Mouse (Mus musculus): ENCODE data around the gene Olfr711. TPM values are rescaled to one million over a fixed set of nuclear protein-coding genes. Genes with fewer than 3 reads are reported as not detected.

The Olfr711 gene
- polyA plus RNA-seq (2015; fragmentation: Illumina TruSeq; extraction: RNeasy Lipid Tissue Mini Kit (QIAGEN cat#74804); ENCODE audit: insufficient read depth, low replicate concordance), result not detected

GRCm38 (mm10) chr7:106975353-106975752 lies at the start of gene Olfr711:
Olfr711 (minus strand) TSS chr7:106975453.

GRCm38 (mm10) chr7:107005972-107006371 lies 30.7 kb upstream of the Olfr711 start, which contains the start of gene Olfr2:
Olfr2 (minus strand) TSS chr7:107006072.

GRCm38 (mm10) chr7:106963837-106964236 lies 11.4 kb downstream of the Olfr711 start, which contains the start of gene Olfr6:
Olfr6 (minus strand) TSS chr7:106963937.

GRCm38 (mm10) chr7:106948212-106948611 lies 27.0 kb downstream of the Olfr711 start, which contains the start of gene Olfr710:
Olfr710 (minus strand) TSS chr7:106948312.

GRCm38 (mm10) chr7:106932119-106932518 lies 43.1 kb downstream of the Olfr711 start, which contains the start of gene Olfr709-ps1:
Olfr709-ps1 (minus strand) TSS chr7:106932219.

Other genes starting within 250 kb of the Olfr711 start
- gene Olfr697, start 233.0 kb downstream of the Olfr711 start, polyA plus RNA-seq (2015; fragmentation: Illumina TruSeq; extraction: RNeasy Lipid Tissue Mini Kit (QIAGEN cat#74804); ENCODE audit: insufficient read depth, low replicate concordance), result not detected
- not detected for gene Olfr698, start 220.1 kb downstream of the Olfr711 start, polyA plus RNA-seq (2015; fragmentation: Illumina TruSeq; extraction: RNeasy Lipid Tissue Mini Kit (QIAGEN cat#74804); ENCODE audit: insufficient read depth, low replicate concordance)
- not detected for gene Olfr699, start 182.3 kb downstream of the Olfr711 start, polyA plus RNA-seq (2015; fragmentation: Illumina TruSeq; extraction: RNeasy Lipid Tissue Mini Kit (QIAGEN cat#74804); ENCODE audit: insufficient read depth, low replicate concordance)
- not detected for gene Olfr700, start 166.6 kb downstream of the Olfr711 start, polyA plus RNA-seq (2015; fragmentation: Illumina TruSeq; extraction: RNeasy Lipid Tissue Mini Kit (QIAGEN cat#74804); ENCODE audit: insufficient read depth, low replicate concordance)
- not detected for gene Olfr701, start 161.3 kb downstream of the Olfr711 start, polyA plus RNA-seq (2015; fragmentation: Illumina TruSeq; extraction: RNeasy Lipid Tissue Mini Kit (QIAGEN cat#74804); ENCODE audit: insufficient read depth, low replicate concordance)
- gene Olfr702, start 141.6 kb downstream of the Olfr711 start, polyA plus RNA-seq (2015; fragmentation: Illumina TruSeq; extraction: RNeasy Lipid Tissue Mini Kit (QIAGEN cat#74804); ENCODE audit: insufficient read depth, low replicate concordance), result not detected
- not detected for gene Olfr703, start 132.1 kb downstream of the Olfr711 start, polyA plus RNA-seq (2015; fragmentation: Illumina TruSeq; extraction: RNeasy Lipid Tissue Mini Kit (QIAGEN cat#74804); ENCODE audit: insufficient read depth, low replicate concordance)
- not detected for gene Olfr704, start 112.3 kb downstream of the Olfr711 start, polyA plus RNA-seq (2015; fragmentation: Illumina TruSeq; extraction: RNeasy Lipid Tissue Mini Kit (QIAGEN cat#74804); ENCODE audit: insufficient read depth, low replicate concordance)
- not detected for gene Olfr705, start 98.6 kb downstream of the Olfr711 start, polyA plus RNA-seq (2015; fragmentation: Illumina TruSeq; extraction: RNeasy Lipid Tissue Mini Kit (QIAGEN cat#74804); ENCODE audit: insufficient read depth, low replicate concordance)
- not detected for gene Olfr706, start 87.3 kb downstream of the Olfr711 start, polyA plus RNA-seq (2015; fragmentation: Illumina TruSeq; extraction: RNeasy Lipid Tissue Mini Kit (QIAGEN cat#74804); ENCODE audit: insufficient read depth, low replicate concordance)
- not detected for gene Olfr707, start 74.2 kb downstream of the Olfr711 start, polyA plus RNA-seq (2015; fragmentation: Illumina TruSeq; extraction: RNeasy Lipid Tissue Mini Kit (QIAGEN cat#74804); ENCODE audit: insufficient read depth, low replicate concordance)
- gene Olfr1532-ps1, start 67.5 kb downstream of the Olfr711 start, polyA plus RNA-seq (2015; fragmentation: Illumina TruSeq; extraction: RNeasy Lipid Tissue Mini Kit (QIAGEN cat#74804); ENCODE audit: insufficient read depth, low replicate concordance), result not detected
- not detected for gene Olfr709-ps1, start 43.2 kb downstream of the Olfr711 start, polyA plus RNA-seq (2015; fragmentation: Illumina TruSeq; extraction: RNeasy Lipid Tissue Mini Kit (QIAGEN cat#74804); ENCODE audit: insufficient read depth, low replicate concordance)
- gene Olfr710, start 27.1 kb downstream of the Olfr711 start, polyA plus RNA-seq (2015; fragmentation: Illumina TruSeq; extraction: RNeasy Lipid Tissue Mini Kit (QIAGEN cat#74804); ENCODE audit: insufficient read depth, low replicate concordance), result not detected
- gene Olfr6, start 11.5 kb downstream of the Olfr711 start, polyA plus RNA-seq (2015; fragmentation: Illumina TruSeq; extraction: RNeasy Lipid Tissue Mini Kit (QIAGEN cat#74804); ENCODE audit: insufficient read depth, low replicate concordance), result not detected
- gene Olfr2, start 30.6 kb upstream of the Olfr711 start, polyA plus RNA-seq (2015; fragmentation: Illumina TruSeq; extraction: RNeasy Lipid Tissue Mini Kit (QIAGEN cat#74804); ENCODE audit: insufficient read depth, low replicate concordance), result not detected
- not detected for gene Olfr713, start 55.7 kb upstream of the Olfr711 start, polyA plus RNA-seq (2015; fragmentation: Illumina TruSeq; extraction: RNeasy Lipid Tissue Mini Kit (QIAGEN cat#74804); ENCODE audit: insufficient read depth, low replicate concordance)
- not detected for gene Olfr714, start 95.5 kb upstream of the Olfr711 start, polyA plus RNA-seq (2015; fragmentation: Illumina TruSeq; extraction: RNeasy Lipid Tissue Mini Kit (QIAGEN cat#74804); ENCODE audit: insufficient read depth, low replicate concordance)
- gene Olfr17, start 117.8 kb upstream of the Olfr711 start, polyA plus RNA-seq (2015; fragmentation: Illumina TruSeq; extraction: RNeasy Lipid Tissue Mini Kit (QIAGEN cat#74804); ENCODE audit: insufficient read depth, low replicate concordance), result not detected
- not detected for gene Olfr715b, start 134.9 kb upstream of the Olfr711 start, polyA plus RNA-seq (2015; fragmentation: Illumina TruSeq; extraction: RNeasy Lipid Tissue Mini Kit (QIAGEN cat#74804); ENCODE audit: insufficient read depth, low replicate concordance)
- gene Olfr715, start 155.6 kb upstream of the Olfr711 start, polyA plus RNA-seq (2015; fragmentation: Illumina TruSeq; extraction: RNeasy Lipid Tissue Mini Kit (QIAGEN cat#74804); ENCODE audit: insufficient read depth, low replicate concordance), result not detected
- not detected for gene Olfr716, start 162.9 kb upstream of the Olfr711 start, polyA plus RNA-seq (2015; fragmentation: Illumina TruSeq; extraction: RNeasy Lipid Tissue Mini Kit (QIAGEN cat#74804); ENCODE audit: insufficient read depth, low replicate concordance)
- gene Nlrp14, start 191.5 kb upstream of the Olfr711 start, polyA plus RNA-seq (2015; fragmentation: Illumina TruSeq; extraction: RNeasy Lipid Tissue Mini Kit (QIAGEN cat#74804); ENCODE audit: insufficient read depth, low replicate concordance), result not detected
- gene Rbmxl2, start 234.0 kb upstream of the Olfr711 start, polyA plus RNA-seq (2015; fragmentation: Illumina TruSeq; extraction: RNeasy Lipid Tissue Mini Kit (QIAGEN cat#74804); ENCODE audit: insufficient read depth, low replicate concordance), result not detected